Mouse (Mus musculus): ENCODE measurements around the gene Pcdh9.

Pcdh9 gene

DNA sequence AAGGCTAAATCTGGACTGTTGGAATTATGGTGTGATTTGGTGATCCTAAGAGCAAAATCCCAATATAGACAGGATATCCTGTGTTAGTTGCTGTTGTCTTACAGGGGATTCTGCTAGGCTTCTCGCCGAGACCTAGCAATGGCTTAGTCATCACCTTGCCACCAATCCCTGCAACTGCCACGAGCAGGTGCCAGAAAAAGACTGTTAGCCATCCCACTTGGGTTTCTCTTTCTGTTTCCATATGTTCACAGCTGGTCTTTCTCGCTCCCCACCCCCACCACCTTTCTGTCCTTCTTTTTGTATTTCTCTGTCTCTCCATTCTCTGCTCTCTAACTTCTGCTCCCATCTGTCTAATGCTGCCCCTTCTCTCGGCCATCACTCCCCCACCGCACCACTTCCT, 831.7 kb downstream of the Pcdh9 start:
- DNase-seq (ENCODE audit: low read depth in 2 of 2, low spot score in 2 of 2), result no peak

DNA sequence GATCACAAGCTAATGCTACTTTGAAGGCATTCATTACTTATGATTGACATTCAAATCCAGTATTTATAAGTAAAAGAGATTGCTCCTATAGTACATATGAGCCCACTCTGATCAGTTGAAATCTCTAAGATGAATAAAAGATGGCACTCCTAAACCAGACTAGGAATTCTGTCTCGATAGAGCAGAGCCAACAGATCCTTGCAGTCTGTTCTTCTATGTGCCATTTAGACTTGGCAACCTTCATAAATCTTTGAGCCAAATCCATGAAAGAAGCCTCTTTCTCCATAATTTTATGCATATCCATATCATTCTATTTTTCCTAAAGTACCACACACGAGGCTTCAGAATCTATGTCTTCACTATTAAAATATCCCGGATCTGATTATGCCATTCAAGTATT, 834.5 kb downstream of the Pcdh9 start:
- DNase-seq (ENCODE audit: low read depth in 2 of 2, low spot score in 2 of 2), result no peak

DNA sequence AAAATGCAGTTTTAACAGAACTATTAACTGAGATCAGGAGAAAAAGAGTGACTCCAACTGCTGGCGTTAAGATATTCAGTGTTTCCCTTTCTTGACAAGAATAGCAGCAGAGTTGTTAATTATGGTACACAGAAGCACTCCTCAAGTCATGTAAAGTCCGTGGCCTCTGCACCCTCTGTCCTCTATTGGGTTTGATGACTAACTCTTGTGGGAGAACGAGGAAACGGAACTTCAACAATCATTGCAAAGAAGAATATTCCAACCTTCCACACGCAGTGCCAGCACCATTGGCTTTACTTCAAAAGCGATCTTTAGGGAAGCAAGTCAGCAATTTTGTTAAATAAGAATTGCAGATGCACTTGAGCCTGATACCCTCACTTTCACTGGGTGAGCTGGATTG, 849.9 kb downstream of the Pcdh9 start:
- DNase-seq (ENCODE audit: low read depth in 2 of 2, low spot score in 2 of 2), result no peak

DNA sequence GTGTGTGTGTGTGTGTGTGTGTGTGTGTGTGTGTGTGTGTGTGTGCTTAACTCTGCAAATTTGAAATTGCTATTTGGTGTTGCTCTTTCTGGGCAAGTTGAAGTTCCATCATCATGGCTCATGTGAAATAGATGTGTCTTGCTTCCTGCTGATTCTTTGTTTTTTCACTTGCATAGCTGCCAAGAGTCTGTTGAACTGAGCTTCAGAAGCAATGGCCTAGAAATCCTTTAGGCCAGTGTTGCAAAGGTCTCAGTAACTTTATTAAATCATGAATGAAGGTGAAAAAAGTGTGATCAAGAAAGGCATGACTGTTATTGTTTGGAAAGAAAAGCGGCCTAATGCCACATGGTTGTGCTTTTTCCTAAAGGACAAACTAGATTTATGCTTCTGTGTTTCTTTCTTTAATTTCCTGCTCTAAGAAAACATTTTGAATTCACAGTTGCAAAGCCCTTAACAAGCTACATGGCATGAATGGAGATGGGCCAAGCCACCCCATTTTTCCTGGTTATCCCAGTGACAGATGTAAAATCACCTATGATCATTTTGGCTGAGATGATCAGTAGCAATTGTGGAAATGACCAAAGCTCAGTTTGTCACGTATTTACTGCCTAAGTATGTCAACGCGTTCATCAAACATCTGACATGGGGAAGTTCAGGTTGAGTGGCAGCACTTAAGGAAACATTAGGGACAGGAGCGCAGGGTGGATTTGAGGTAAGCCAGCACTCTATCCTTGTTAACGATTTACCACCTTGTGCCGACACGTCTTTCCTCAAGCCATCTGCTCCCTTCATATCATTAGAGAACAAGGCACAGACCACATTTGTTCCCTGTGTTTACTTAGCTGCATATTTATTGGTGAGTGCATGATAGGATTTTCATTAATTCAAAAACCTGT, 850.9 kb downstream of the Pcdh9 start:
- DNase-seq (ENCODE audit: low read depth in 2 of 2, low spot score in 2 of 2), result no peak

DNA sequence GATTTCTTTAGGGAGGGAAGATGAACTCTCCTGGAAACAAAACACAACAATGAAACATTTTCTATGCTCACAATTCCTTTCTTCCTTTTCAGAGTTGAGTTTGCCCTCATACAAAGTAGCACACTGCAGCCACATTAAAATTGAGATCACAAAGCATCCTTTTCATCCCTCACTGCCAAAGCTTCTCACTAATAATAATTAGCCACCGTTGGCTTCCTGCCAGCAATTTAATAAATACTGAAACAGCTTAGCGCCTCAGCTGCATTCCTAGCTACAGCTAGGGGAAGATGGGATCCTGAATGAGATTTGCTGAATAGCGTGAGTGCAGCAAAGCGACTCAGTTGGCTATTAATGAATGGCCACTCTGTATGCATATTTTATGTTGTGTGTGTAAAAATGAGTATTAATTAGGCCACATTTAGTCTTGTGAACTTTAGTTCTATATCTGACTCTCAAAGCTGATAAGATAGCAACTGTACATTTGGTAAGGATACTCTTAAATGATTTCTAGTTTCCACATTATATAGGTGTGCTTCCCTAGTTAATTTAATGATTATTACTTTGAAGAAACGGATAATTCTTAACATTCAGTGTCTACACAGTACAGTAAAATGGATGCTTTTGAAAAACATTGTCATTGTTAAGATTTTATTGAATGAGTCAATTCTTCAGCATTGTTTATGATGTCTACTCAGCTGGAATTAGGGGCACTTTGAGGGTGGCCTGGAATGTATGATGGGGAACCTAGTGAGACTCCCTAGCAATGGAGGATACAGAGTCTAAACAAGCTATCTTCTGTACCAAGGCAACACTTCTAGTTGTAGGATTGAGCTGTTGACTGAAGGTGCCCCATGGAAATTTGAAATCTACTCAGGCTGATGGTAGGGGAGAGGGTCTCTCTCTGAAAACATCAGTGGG, 881.1 kb downstream of the Pcdh9 start:
- no peak for DNase-seq (ENCODE audit: low read depth in 2 of 2, low spot score in 2 of 2)

Measured in CD8-positive naive resting alpha-beta T cell, adult 2 months (primary cell).